ENCODE assay signal across 25 mouse cellular contexts in the genomic region with DNA sequence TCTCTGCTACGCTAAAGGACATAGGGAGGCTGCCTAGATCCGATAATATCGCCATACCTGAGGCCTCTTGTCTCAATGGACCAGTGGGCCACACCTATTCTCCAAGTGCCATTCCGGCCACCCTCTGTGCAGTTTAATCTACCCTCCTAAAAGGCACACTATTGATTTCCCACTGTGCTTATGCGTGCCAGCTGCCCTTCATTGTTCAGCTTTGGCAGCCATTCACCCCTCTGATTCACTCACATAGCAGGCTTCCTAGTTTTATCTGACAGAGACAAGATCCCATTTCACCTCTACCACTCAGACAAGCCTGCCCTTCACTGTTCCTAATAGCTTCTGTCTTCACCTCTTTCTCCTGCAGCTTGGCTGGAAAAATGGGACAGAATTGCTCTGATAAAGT.
DNase-seq lines count a peak whose midpoint lies in the region; ATAC-seq and TF ChIP-seq lines count a peak whose summit lies in the region.
"Had no signal": no experiment of that assay in that cellular context is flagged by ENCODE, and none has a peak within 500 bp of the region (broad histone marks: within the 10 kb centered on the region; RNA-seq: fewer than 3 reads in every experiment).

No protein-coding gene starts in this region.

- no peak overlapping the region for H3K9ac ChIP-seq in heart, embryonic 16.5 days (ENCODE audit: low read length)
- H3K9ac ChIP-seq: embryonic facial prominence, embryonic 12.5 days; forebrain, embryonic 15.5 days; heart, embryonic 13.5 days; hindbrain, embryonic 13.5 days; liver, embryonic 13.5 days; lung, embryonic 14.5 days; neural tube, embryonic 12.5 days had no signal

- H3K27ac ChIP-seq in heart, embryonic 16.5 days (ENCODE audit: low read length) = no peak overlapping the region
- H3K27ac ChIP-seq: embryonic facial prominence, embryonic 12.5 days; forebrain, embryonic 15.5 days; heart, embryonic 13.5 days; hindbrain, embryonic 13.5 days; kidney, postnatal 0 days; liver, embryonic 13.5 days; neural tube, embryonic 12.5 days had no signal

- no peaks in the 10 kb centered on the region for H3K36me3 ChIP-seq in heart, embryonic 16.5 days (ENCODE audit: control insufficient read depth, insufficient read depth)
- H3K36me3 ChIP-seq: embryonic facial prominence, embryonic 12.5 days; forebrain, embryonic 15.5 days; heart, embryonic 13.5 days; hindbrain, embryonic 13.5 days; liver, embryonic 13.5 days; neural tube, embryonic 12.5 days had no signal

- DNase-seq in heart, adult 9 months (ENCODE audit: low spot score in 2 of 2) = no peak
- DNase-seq in Muller cell, postnatal 12 days (ENCODE audit: inconsistent ontology term) = peak; percentile 54
- DNase-seq in brain, adult 2 months (ENCODE audit: low read depth, low spot score) = peak; percentile 70
- DNase-seq in cerebellum, adult 9-11 months = peak; percentile 52
- DNase-seq in T-cell, adult 2 months (ENCODE audit: low spot score) = no peak
- no peak for DNase-seq in gastrocnemius, adult 8-10 months (ENCODE audit: low spot score in 2 of 2)
- no peak for DNase-seq in lung, adult 2 months
- DNase-seq: gastrocnemius, postnatal 25 days; heart, adult 18-20 months; kidney, adult 18-20 months; liver, embryonic 13.5 days; lung, embryonic 14.5 days; lung, postnatal 36 days; midbrain, embryonic 14.5 days; retina, postnatal 1 day; right cerebral cortex, postnatal 25 days had no signal

- no peak for TF ChIP-seq POLR2A in lung, adult 2 months (IDR thresholded peaks at IDR 0.05; ENCODE audit: borderline replicate concordance, extremely low read depth, low read depth, low read length)

- no peak for TF ChIP-seq CTCF in lung, adult 2 months (IDR thresholded peaks at IDR 0.05; ENCODE audit: insufficient read depth, low read length)

- 52% methylated on average over 5 of the region's 5 CpGs for WGBS in heart, embryonic 16.5 days
- WGBS in lung, adult 2 months = 71% methylated on average over 5 of the region's 5 CpGs

- 0 out of 2 replicates have a peak, but pooled peaks cover 4% of the 10 kb centered on the region for H3K4me1 ChIP-seq in heart, embryonic 16.5 days (ENCODE audit: control insufficient read depth, insufficient read depth, low read length)
- no peaks in the 10 kb centered on the region for H3K4me1 ChIP-seq in lung, adult 2 months (ENCODE audit: control insufficient read depth, insufficient read depth, low read length)
- H3K4me1 ChIP-seq: embryonic facial prominence, embryonic 12.5 days; liver, embryonic 13.5 days; megakaryocyte, embryonic 14.5 days; neural tube, embryonic 12.5 days had no signal

- H3K9me3 ChIP-seq in heart, embryonic 16.5 days (replicated peaks; ENCODE audit: control insufficient read depth, low read length) = no peaks in the 10 kb centered on the region
- H3K9me3 ChIP-seq: embryonic facial prominence, embryonic 12.5 days; forebrain, embryonic 15.5 days; heart, embryonic 13.5 days; hindbrain, embryonic 13.5 days; liver, embryonic 13.5 days; megakaryocyte, embryonic 14.5 days; neural tube, embryonic 12.5 days had no signal

- H3K27me3 ChIP-seq in heart, embryonic 16.5 days (ENCODE audit: control insufficient read depth, insufficient read depth, low read length) = no peaks in the 10 kb centered on the region
- H3K27me3 ChIP-seq: embryonic facial prominence, embryonic 12.5 days; forebrain, embryonic 15.5 days; heart, embryonic 13.5 days; hindbrain, embryonic 13.5 days; liver, embryonic 13.5 days; megakaryocyte, embryonic 14.5 days; neural tube, embryonic 12.5 days had no signal

- H3K4me2 ChIP-seq in heart, embryonic 16.5 days (ENCODE audit: low read depth, low read length) = no peak overlapping the region
- H3K4me2 ChIP-seq: embryonic facial prominence, embryonic 12.5 days; forebrain, embryonic 15.5 days; heart, embryonic 13.5 days; hindbrain, embryonic 13.5 days; liver, embryonic 13.5 days; lung, embryonic 14.5 days; neural tube, embryonic 12.5 days had no signal

- H3K4me3 ChIP-seq in heart, embryonic 16.5 days (ENCODE audit: low read length) = no peak overlapping the region
- no peak overlapping the region for H3K4me3 ChIP-seq in lung, adult 2 months (replicated peaks; ENCODE audit: extremely low read depth, low read depth, low read length)
- H3K4me3 ChIP-seq: embryonic facial prominence, embryonic 12.5 days; forebrain, embryonic 15.5 days; heart, embryonic 13.5 days; hindbrain, embryonic 13.5 days; liver, embryonic 13.5 days; megakaryocyte, embryonic 14.5 days; neural tube, embryonic 12.5 days had no signal

- peak; percentile 28; the same call in 1 of the 2 replicates for ATAC-seq in heart, embryonic 16.5 days (replicated peaks; ENCODE audit: extremely low read depth, insufficient read depth, low FRiP score)
- ATAC-seq: forebrain, embryonic 15.5 days; inflammation-experienced regulatory T-cells, adult 6 months had no signal

Comparison
In these comparisons a context has a peak if more than half of its experiments do, and no peak if none do; other contexts are left out.
1. DNase-seq: peak in Muller cell, postnatal 12 days (single experiment), brain, adult 2 months (single experiment) and cerebellum, adult 9-11 months (single experiment); none in heart, adult 9 months (0 of 2), T-cell, adult 2 months (single experiment), gastrocnemius, adult 8-10 months (0 of 2) and lung, adult 2 months (single experiment).